Comparison of ENCODE assay signal across 7 mouse cellular contexts in genomic region chr1:74296477-74296876, GRCm38 (mm10). TPM values are rescaled to one million over a fixed set of nuclear protein-coding genes. Genes with fewer than 3 reads are reported as not detected.
DNase-seq lines count a peak whose midpoint lies in the region; ATAC-seq and TF ChIP-seq lines count a peak whose summit lies in the region.

No protein-coding gene starts in this region.

- peaks cover 58% of the 10 kb centered on the region for H3K4me1 ChIP-seq in embryonic facial prominence, embryonic 15.5 days
- peaks cover 82% of the 10 kb centered on the region for H3K4me1 ChIP-seq in intestine, embryonic 16.5 days (ENCODE audit: control insufficient read depth, insufficient read depth, low read length)

- TF ChIP-seq CTCF in layer of hippocampus, adult 2 months (conservative IDR thresholded peaks at IDR 0.05): no peak

- H3K4me2 ChIP-seq in embryonic facial prominence, embryonic 15.5 days (replicated peaks): peak overlapping the region; percentile 43
- H3K4me2 ChIP-seq in intestine, embryonic 16.5 days (ENCODE audit: low read depth, low read length): peak overlapping the region; percentile 71
- H3K4me2 ChIP-seq in myocyte (ENCODE audit: low read depth): peak overlapping the region; percentile 85

- no peaks in the 10 kb centered on the region for H3K27me3 ChIP-seq in embryonic facial prominence, embryonic 15.5 days
- H3K27me3 ChIP-seq in intestine, embryonic 16.5 days (replicated peaks; ENCODE audit: control insufficient read depth, insufficient read depth, low read length): no peaks in the 10 kb centered on the region
- no peaks in the 10 kb centered on the region for H3K27me3 ChIP-seq in myocyte (ENCODE audit: control insufficient read depth, insufficient read depth, insufficient read length)

- peaks cover 52% of the 10 kb centered on the region for H3K79me2 ChIP-seq in myocyte (ENCODE audit: control insufficient read depth, insufficient read depth)

- 27% methylated on average over 6 of the region's 6 CpGs for WGBS in embryonic facial prominence, embryonic 15.5 days
- 17% methylated on average over 6 of the region's 6 CpGs for WGBS in intestine, embryonic 16.5 days

- no peak for DNase-seq in layer of hippocampus, adult 2 months (ENCODE audit: low spot score in 2 of 2)
- DNase-seq in layer of hippocampus, adult 11-12 months (ENCODE audit: low spot score): no peak
- no peak for DNase-seq in frontal cortex, postnatal 14 days (ENCODE audit: low spot score in 2 of 2)
- no peak for DNase-seq in embryo, embryonic 9.5 days (ENCODE audit: extremely low spot score)

- H3K9me3 ChIP-seq in embryonic facial prominence, embryonic 15.5 days (replicated peaks): no peaks in the 10 kb centered on the region
- H3K9me3 ChIP-seq in intestine, embryonic 16.5 days (ENCODE audit: control insufficient read depth, low read length): no peaks in the 10 kb centered on the region

- H3K36me3 ChIP-seq in embryonic facial prominence, embryonic 15.5 days: peaks cover 27% of the 10 kb centered on the region
- H3K36me3 ChIP-seq in intestine, embryonic 16.5 days (ENCODE audit: control insufficient read depth, insufficient read depth, low read length): peaks cover 3% of the 10 kb centered on the region; the same call in 1 of the 2 replicates
- peaks cover 19% of the 10 kb centered on the region for H3K36me3 ChIP-seq in myocyte (ENCODE audit: control insufficient read depth, insufficient read depth)

- peak overlapping the region; percentile 95 for H3K27ac ChIP-seq in layer of hippocampus, adult 2 months
- H3K27ac ChIP-seq in embryonic facial prominence, embryonic 15.5 days (replicated peaks): peak overlapping the region; percentile 99
- H3K27ac ChIP-seq in intestine, embryonic 16.5 days (ENCODE audit: low read length): peak overlapping the region; percentile 99

- TF ChIP-seq POLR2A in myocyte (IDR thresholded peaks at IDR 0.05; ENCODE audit: insufficient read length, low read depth): no peak

- peak overlapping the region; percentile 21; the same call in 1 of the 2 replicates for H3K9ac ChIP-seq in embryonic facial prominence, embryonic 15.5 days
- H3K9ac ChIP-seq in intestine, embryonic 16.5 days (ENCODE audit: low read depth, low read length): peak overlapping the region; percentile 65

- no peak overlapping the region for H3ac ChIP-seq in myocyte (ENCODE audit: control insufficient read depth, insufficient read length)

- ATAC-seq in embryonic facial prominence, embryonic 15.5 days (ENCODE audit: insufficient number of reproducible peaks, low FRiP score, low TSS enrichment, low read depth): no peak
- ATAC-seq in intestine, embryonic 16.5 days: no peak; the same call in 1 of the 2 replicates

- H3K4me3 ChIP-seq in layer of hippocampus, adult 2 months: peak overlapping the region; percentile 28; the same call in 1 of the 2 replicates
- peak overlapping the region; percentile 17; the same call in 1 of the 2 replicates for H3K4me3 ChIP-seq in embryonic facial prominence, embryonic 15.5 days (replicated peaks)
- H3K4me3 ChIP-seq in intestine, embryonic 16.5 days (ENCODE audit: low read length): peak overlapping the region; percentile 35
- H3K4me3 ChIP-seq in myocyte: no peak overlapping the region

TF ChIP-seq in myocyte, 11 proteins besides CTCF, POLR2A, EP300 and RAD21:
- TF ChIP-seq MAX (IDR thresholded peaks at IDR 0.05; ENCODE audit: low read depth): no peak
- TF ChIP-seq REST (IDR thresholded peaks at IDR 0.05; ENCODE audit: insufficient read depth, insufficient read length): no peak
- no peak for TF ChIP-seq TCF12 (IDR thresholded peaks at IDR 0.05; ENCODE audit: insufficient read depth, poor library complexity, severe bottlenecking)
- TF ChIP-seq MYOG (IDR thresholded peaks at IDR 0.05; ENCODE audit: control insufficient read depth in 1 of 3, insufficient read depth in 1 of 3, insufficient read length in 2 of 3, low read depth in 2 of 3): no peak
- TF ChIP-seq POLR2AphosphoS2 (IDR thresholded peaks at IDR 0.05; ENCODE audit: insufficient read length, low read depth): no peak
- no peak for TF ChIP-seq CEBPB (IDR thresholded peaks at IDR 0.05; ENCODE audit: insufficient read depth, poor library complexity, severe bottlenecking)
- no peak for TF ChIP-seq TCF3 (IDR thresholded peaks at IDR 0.05; ENCODE audit: insufficient read length, low read depth)
- TF ChIP-seq MYOD1 (IDR thresholded peaks at IDR 0.05; ENCODE audit: control insufficient read depth in 1 of 3, insufficient read length in 2 of 3, low read depth in 2 of 3): no peak
- TF ChIP-seq SRF (IDR thresholded peaks at IDR 0.05; ENCODE audit: control insufficient read depth, insufficient read length, low read depth): no peak
- no peak for TF ChIP-seq E2F4 (IDR thresholded peaks at IDR 0.05; ENCODE audit: insufficient read depth)
- TF ChIP-seq USF1 (IDR thresholded peaks at IDR 0.05; ENCODE audit: low read depth): no peak

RNA-seq across cellular contexts. Expression of gene Tmbim1, which starts 8.9 kb away (rescaled TPM):
- total RNA-seq in layer of hippocampus, adult 2 months (2021): 10 to 100 TPM; 23.3 to 23.9 TPM
- polyA plus RNA-seq in embryonic facial prominence, embryonic 15.5 days (2015; fragmentation: Nextera tagmentation; extraction: Ambion mirVana): 56.6 and 63.9 TPM in 2 replicates
- 77.3 and 79.8 TPM in 2 replicates for polyA plus RNA-seq in intestine, embryonic 16.5 days (2015; fragmentation: Nextera tagmentation; extraction: Ambion mirVana)
- 178 TPM for polyA plus RNA-seq in myocyte (2012; fragmentation: generic; extraction: Trizol)

RNA-seq across cellular contexts. Expression of gene Pnkd, which starts 11.7 kb away (rescaled TPM):
- total RNA-seq in layer of hippocampus, adult 2 months (2021): 100 to 1,000 TPM; 171 to 185 TPM
- polyA plus RNA-seq in embryonic facial prominence, embryonic 15.5 days (2015; fragmentation: Nextera tagmentation; extraction: Ambion mirVana): 120 and 130 TPM in 2 replicates
- polyA plus RNA-seq in intestine, embryonic 16.5 days (2015; fragmentation: Nextera tagmentation; extraction: Ambion mirVana): 139 and 148 TPM in 2 replicates
- 93.7 TPM for polyA plus RNA-seq in myocyte (2012; fragmentation: generic; extraction: Trizol)

RNA-seq across cellular contexts. Expression of gene Aamp, which starts 11.9 kb away (rescaled TPM):
- total RNA-seq in layer of hippocampus, adult 2 months (2021): 100 to 1,000 TPM; 153 to 155 TPM
- polyA plus RNA-seq in embryonic facial prominence, embryonic 15.5 days (2015; fragmentation: Nextera tagmentation; extraction: Ambion mirVana): 247 and 256 TPM in 2 replicates
- polyA plus RNA-seq in intestine, embryonic 16.5 days (2015; fragmentation: Nextera tagmentation; extraction: Ambion mirVana): 246 and 256 TPM in 2 replicates
- polyA plus RNA-seq in myocyte (2012; fragmentation: generic; extraction: Trizol): 199 TPM

RNA-seq across cellular contexts. Expression of gene Gpbar1, which starts 18.1 kb away (rescaled TPM):
- not detected for total RNA-seq in layer of hippocampus, adult 2 months (2021)
- not detected in 2 replicates for polyA plus RNA-seq in embryonic facial prominence, embryonic 15.5 days (2015; fragmentation: Nextera tagmentation; extraction: Ambion mirVana)
- 2.6 and 2.7 TPM in 2 replicates for polyA plus RNA-seq in intestine, embryonic 16.5 days (2015; fragmentation: Nextera tagmentation; extraction: Ambion mirVana)
- polyA plus RNA-seq in myocyte (2012; fragmentation: generic; extraction: Trizol): 0.14 TPM
